Mouse (Mus musculus) ES-E14 (cell line): Measurements from ENCODE around the gene Vsx1. TPM values are rescaled to one million over a fixed set of nuclear protein-coding genes. Genes with fewer than 3 reads are reported as not detected.

Experiments
- DNase-seq: peaks from one replicate; pipeline ENCODE4 v3.0.0-alpha.2; 2013; ENCODE audit warnings: low read depth, low spot score
- H3K27ac ChIP-seq: 2 replicates; pipeline ENCODE4 v1.5.1; 2012; ENCODE audit warnings: low read depth, mild to moderate bottlenecking, low read length, moderate library complexity, mixed read lengths; ENCODE audit not compliant: poor library complexity, insufficient read depth, severe bottlenecking
- H3K36me3 ChIP-seq: 2 replicates; pipeline ENCODE4 v1.6.1; 2012; ENCODE audit warnings: mild to moderate bottlenecking, low read length, moderate library complexity, mixed read lengths; ENCODE audit not compliant: control insufficient read depth, poor library complexity, insufficient read depth, severe bottlenecking
- H3K4me1 ChIP-seq, 2 experiments: fragments of 150-350 bp in 1 of 2; sonication (generic) in 1 of 2; 2 replicates each; pipeline ENCODE4 v1.6.1; 2012; ENCODE audit warnings: low read length in 2 of 2, mild to moderate bottlenecking in 1 of 2, mixed read lengths in 1 of 2; ENCODE audit not compliant: control insufficient read depth in 2 of 2, insufficient read depth in 2 of 2, poor library complexity in 1 of 2
- H3K4me3 ChIP-seq, 2 experiments: fragments of 150-350 bp in 1 of 2; sonication (generic) in 1 of 2; 2 replicates each; pipeline ENCODE4 v1.5.1; 2012; ENCODE audit warnings: low read length in 2 of 2, low read depth in 1 of 2, mild to moderate bottlenecking in 1 of 2, mixed read lengths in 1 of 2; ENCODE audit not compliant: insufficient read depth in 1 of 2, poor library complexity in 1 of 2, severe bottlenecking in 1 of 2
- H3K9ac ChIP-seq: 2 replicates; pipeline ENCODE4 v1.6.1; 2012; ENCODE audit warnings: low read depth, mild to moderate bottlenecking, low read length, mixed read lengths; ENCODE audit not compliant: poor library complexity, insufficient read depth, severe bottlenecking
- H3K9me3 ChIP-seq: fragments of 150-350 bp; sonication (generic); 2 replicates; pipeline ENCODE4 v1.6.1; 2012; ENCODE audit warnings: low read depth, mild to moderate bottlenecking, low read length; ENCODE audit not compliant: control insufficient read depth, insufficient read depth
- CHD2 ChIP-seq: IDR thresholded peaks from 2 replicates; pipeline ENCODE4 v1.6.1; 2014; ENCODE audit warnings: mild to moderate bottlenecking, low read depth, low read length, inconsistent platforms
- HCFC1 ChIP-seq: IDR thresholded peaks from 2 replicates; pipeline ENCODE4 v1.6.1; 2012; ENCODE audit warnings: low read length, inconsistent platforms, borderline replicate concordance; ENCODE audit not compliant: insufficient read depth
- MAFK ChIP-seq: IDR thresholded peaks from 2 replicates; pipeline ENCODE4 v1.6.1; 2014; ENCODE audit warnings: mild to moderate bottlenecking, low read depth, low read length, inconsistent platforms; ENCODE audit not compliant: insufficient read depth
- ZC3H11A ChIP-seq: IDR thresholded peaks from 2 replicates; pipeline ENCODE4 v1.6.1; 2012; ENCODE audit warnings: low read depth, mild to moderate bottlenecking, inconsistent platforms, low read length, borderline replicate concordance
- ZNF384 ChIP-seq: IDR thresholded peaks from 2 replicates; pipeline ENCODE4 v1.6.1; 2012; ENCODE audit warnings: low read depth, low read length, inconsistent platforms
- in situ Hi-C, 2 experiments: fragments of 600-800 bp; cut with MboI; formaldehyde crosslinking; loops; one replicate each; pipeline ENCODE4 v1.15.1; 2025; ENCODE audit warnings: low sequenced_read_pairs in 2 of 2, inconsistent platforms in 1 of 2; ENCODE audit not compliant: unreplicated experiment in 2 of 2
- total RNA-seq: library from RNA; depleted of rRNA; stranded (reverse); fragments of 300-350 nt; gene quantifications from 2 replicates; pipeline ENCODE4 v1.2.3, GENCODE M21; 2012

The Vsx1 gene
- total RNA-seq, 1 experiment = 0.13 TPM

DNA sequence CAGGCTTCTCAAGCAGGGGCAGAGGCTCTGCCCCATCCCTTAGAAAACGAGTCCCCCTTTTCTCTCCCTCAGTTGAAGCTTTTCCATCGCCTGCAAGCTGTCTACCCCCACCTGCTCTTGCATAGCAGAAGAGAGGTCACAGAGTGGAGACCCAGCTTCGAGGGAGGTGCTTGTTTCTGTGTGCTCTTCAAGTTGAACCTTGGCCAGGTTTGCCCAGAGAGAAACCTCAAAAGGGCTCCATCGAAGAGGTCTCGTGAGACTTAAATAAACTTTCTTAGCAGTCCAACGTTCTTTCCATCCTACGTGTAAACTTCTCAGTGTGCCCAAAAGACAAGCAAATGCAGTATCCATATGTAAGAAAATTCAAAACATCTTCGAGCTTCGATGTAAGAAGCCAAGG is 37.8 kb downstream of the Vsx1 start:
- Histone ChIP-seq H3K36me3 (no peaks in the 10 kb centered on the region), H3K9me3 (no peaks in the 10 kb centered on the region), H3K4me3 (no peak overlapping the region), H3K27ac (no peak overlapping the region), H3K9ac (no peak overlapping the region), H3K4me1 (peaks cover 6 to 25% of the 10 kb centered on the region in 2 experiments)
- no peak for DNase-seq
- TF ChIP-seq MAFK (no peak), HCFC1 (no peak), ZNF384 (no peak), CHD2 (no peak), ZC3H11A (no peak)
- in situ Hi-C loops = no loop called here

DNA sequence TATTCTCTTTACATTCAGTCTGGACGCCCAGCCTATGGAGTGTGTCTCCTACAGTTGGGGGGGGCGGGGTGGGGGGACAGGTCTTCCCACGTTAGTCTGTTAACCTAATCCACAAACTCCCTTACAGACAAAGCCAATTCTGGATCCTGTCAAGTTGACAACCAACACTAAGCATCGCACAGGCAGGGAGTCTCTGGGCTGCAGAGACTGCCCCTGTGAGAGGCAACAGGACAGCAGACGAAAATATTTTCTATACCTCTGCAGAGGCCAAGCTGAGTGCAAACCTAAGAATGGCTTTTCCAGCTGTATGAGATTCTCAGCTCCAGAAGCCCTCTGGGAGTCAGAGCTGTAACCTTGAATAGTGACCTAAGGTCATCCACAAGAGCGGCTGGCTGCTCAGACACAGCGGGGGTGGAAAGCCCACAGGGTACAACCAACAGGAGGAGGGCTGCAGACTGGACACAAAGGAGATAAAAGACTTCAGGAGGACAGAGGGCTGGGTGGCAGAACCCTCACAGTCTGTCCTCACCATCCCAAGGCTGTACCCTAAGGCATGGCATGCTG is 38.6 kb downstream of the Vsx1 start:
- in situ Hi-C loops = no loop called here
- no peaks in the 10 kb centered on the region for H3K9me3 ChIP-seq
- no peaks in the 10 kb centered on the region for H3K36me3 ChIP-seq
- no peak for DNase-seq
- peaks cover 6 to 22% of the 10 kb centered on the region in 2 experiments for H3K4me1 ChIP-seq
- no peak overlapping the region for H3K4me3 ChIP-seq
- no peak overlapping the region for H3K9ac ChIP-seq
- no peak for TF ChIP-seq ZNF384
- TF ChIP-seq HCFC1 = no peak
- TF ChIP-seq MAFK = no peak
- TF ChIP-seq ZC3H11A = no peak
- TF ChIP-seq CHD2 = no peak
- H3K27ac ChIP-seq = 0 out of 2 replicates have a peak overlapping the region, but pooled peaks have one; percentile 24

DNA sequence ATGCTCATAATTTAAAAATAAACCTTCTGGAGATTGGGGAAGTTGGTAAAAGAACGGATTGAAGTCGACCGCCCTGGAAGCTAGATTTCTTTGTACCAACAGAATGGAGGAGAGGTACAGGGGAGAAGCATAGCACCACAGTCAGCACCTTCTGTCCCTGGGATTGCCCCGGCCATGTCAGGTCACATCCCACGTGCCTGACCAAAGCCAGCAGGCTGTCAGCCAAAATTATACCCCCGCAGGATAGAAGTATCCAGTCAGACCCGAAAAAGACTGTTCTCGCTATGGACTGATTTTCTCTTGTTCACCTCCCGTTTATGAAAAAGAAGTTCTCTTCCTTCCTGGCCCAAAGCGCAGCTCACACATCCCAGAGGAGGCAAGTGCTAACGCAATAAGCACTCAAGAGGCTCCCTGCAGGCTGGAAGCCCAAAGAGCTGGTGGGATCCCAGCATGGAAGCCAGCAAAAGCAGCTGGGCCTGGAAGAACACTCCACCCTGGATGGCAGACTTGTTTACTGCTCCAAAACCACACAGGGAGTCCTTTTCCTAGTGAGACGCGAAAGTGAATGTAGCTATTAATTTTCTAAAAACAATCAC is 40.8 kb downstream of the Vsx1 start:
- Histone ChIP-seq H3K27ac (no peak overlapping the region), H3K9me3 (no peaks in the 10 kb centered on the region), H3K4me3 (no peak overlapping the region), H3K36me3 (no peaks in the 10 kb centered on the region), H3K4me1 (peaks cover 6 to 24% of the 10 kb centered on the region in 2 experiments), H3K9ac (no peak overlapping the region)
- in situ Hi-C loops = no loop called here
- no peak for TF ChIP-seq MAFK
- no peak for TF ChIP-seq CHD2
- no peak for DNase-seq

- Histone ChIP-seq H3K4me3 (no peak overlapping the region), H3K36me3 (no peaks in the 10 kb centered on the region), H3K4me1 (peaks cover 6 to 24% of the 10 kb centered on the region in 2 experiments), H3K9ac (no peak overlapping the region), H3K9me3 (no peaks in the 10 kb centered on the region), H3K27ac (no peak overlapping the region)
- TF ChIP-seq ZC3H11A (no peak), CHD2 (no peak), ZNF384 (no peak), MAFK (no peak), HCFC1 (no peak)
- in situ Hi-C loops = no loop called here
- DNase-seq = no peak
Observed at GRCm38 (mm10) chr2:150647681-150648299, 41.4 kb downstream of the Vsx1 start.
